Mouse (Mus musculus) stomach, embryonic 14.5 days (tissue): ENCODE data around the gene Ttc29. TPM values are rescaled to one million over a fixed set of nuclear protein-coding genes. Genes with fewer than 3 reads are reported as not detected.

Source experiments
- ATAC-seq: fragments of 200-750 bp; cut with Nextera tagmentation; 2 replicates; pipeline ENCODE4 v1.8.0; 2017; ENCODE audit warnings: low read depth, moderate TSS enrichment; ENCODE audit not compliant: insufficient number of reproducible peaks, insufficient read depth, low FRiP score
- H3K27ac ChIP-seq: fragments of 300-500 bp; sonication (generic); 2 replicates; pipeline ENCODE4 v1.5.1; 2014; ENCODE audit warnings: mild to moderate bottlenecking, low read length, moderate library complexity, mixed read lengths
- H3K27me3 ChIP-seq: fragments of 300-500 bp; sonication (generic); 2 replicates; pipeline ENCODE4 v1.6.1; 2014; ENCODE audit warnings: low read length, control low read depth, mixed read lengths; ENCODE audit not compliant: control insufficient read depth, insufficient read depth
- H3K36me3 ChIP-seq: fragments of 300-500 bp; sonication (generic); 2 replicates; pipeline ENCODE4 v1.6.1; 2014; ENCODE audit warnings: mild to moderate bottlenecking, control low read depth, low read length, moderate library complexity, mixed read lengths; ENCODE audit not compliant: control insufficient read depth, insufficient read depth
- H3K4me1 ChIP-seq: fragments of 300-500 bp; sonication (generic); 2 replicates; pipeline ENCODE4 v1.6.1; 2014; ENCODE audit warnings: low read length, control low read depth, mixed read lengths; ENCODE audit not compliant: control insufficient read depth, insufficient read depth
- H3K4me2 ChIP-seq: fragments of 300-500 bp; sonication (generic); replicated peaks from 2 replicates; pipeline ENCODE4 v1.6.1; 2014; ENCODE audit warnings: low read depth, low read length, control low read depth
- H3K4me3 ChIP-seq: fragments of 300-500 bp; sonication (generic); 2 replicates; pipeline ENCODE4 v1.5.1; 2014; ENCODE audit warnings: low read depth, low read length, control low read depth
- H3K9ac ChIP-seq: fragments of 300-500 bp; sonication (generic); replicated peaks from 2 replicates; pipeline ENCODE4 v1.6.1; 2014; ENCODE audit warnings: low read depth, mild to moderate bottlenecking, control low read depth, low read length, moderate library complexity, mixed read lengths
- H3K9me3 ChIP-seq: fragments of 300-500 bp; sonication (generic); 2 replicates; pipeline ENCODE4 v1.6.1; 2016; ENCODE audit warnings: low read depth, low read length, control low read depth; ENCODE audit not compliant: control insufficient read depth
- WGBS: fragments of 180-500 bp; shearing (Covaris S2); extraction: QIAGEN DNeasy Blood & Tissue Kit; methylation state at CpG from one replicate; pipeline ENCODE4 v1.1.7; 2014; 5-methylcytosine and 5-hydroxymethylcytosine counted together
- polyA plus RNA-seq: library from polyadenylated mRNA; unstranded; fragments of >200 nt; fragmentation: Nextera tagmentation; extraction: Ambion mirVana; gene quantifications from 2 replicates; pipeline ENCODE4 v1.2.1, GENCODE M21; 2014

Ttc29 gene
- polyA plus RNA-seq, 1 experiment from 2014 or later, result not detected

GRCm38 (mm10) chr8:78323391-78323790 is 110.3 kb downstream of the Ttc29 start:
- ATAC-seq, result no peak
- no peaks in the 10 kb centered on the region for H3K36me3 ChIP-seq
- H3K27ac ChIP-seq, result no peak overlapping the region
- WGBS, result 92% methylated on average over 3 of the region's 3 CpGs
- no peak overlapping the region for H3K4me2 ChIP-seq
- H3K9me3 ChIP-seq, result no peaks in the 10 kb centered on the region
- no peaks in the 10 kb centered on the region for H3K4me1 ChIP-seq
- H3K4me3 ChIP-seq, result no peak overlapping the region
- H3K9ac ChIP-seq, result no peak overlapping the region
- H3K27me3 ChIP-seq, result no peaks in the 10 kb centered on the region

GRCm38 (mm10) chr8:78340689-78341529 is 127.8 kb downstream of the Ttc29 start:
- Histone ChIP-seq H3K27me3 (no peaks in the 10 kb centered on the region), H3K4me2 (no peak overlapping the region), H3K9ac (no peak overlapping the region), H3K36me3 (no peaks in the 10 kb centered on the region), H3K9me3 (no peaks in the 10 kb centered on the region), H3K27ac (no peak overlapping the region), H3K4me3 (no peak overlapping the region), H3K4me1 (no peaks in the 10 kb centered on the region)
- 78% methylated on average over 11 of the region's 11 CpGs for whole genome bisulfite sequencing
- ATAC-seq, result no peak

GRCm38 (mm10) chr8:78342151-78342550 is 129.1 kb downstream of the Ttc29 start:
- Histone ChIP-seq H3K27me3 (no peaks in the 10 kb centered on the region), H3K9me3 (no peaks in the 10 kb centered on the region), H3K4me3 (no peak overlapping the region), H3K27ac (no peak overlapping the region), H3K9ac (no peak overlapping the region), H3K4me1 (no peaks in the 10 kb centered on the region), H3K4me2 (no peak overlapping the region), H3K36me3 (no peaks in the 10 kb centered on the region)
- 80% methylated on average over 4 of the region's 4 CpGs for WGBS
- ATAC-seq, result no peak

- ATAC-seq, result no peak
- H3K9me3 ChIP-seq, result no peaks in the 10 kb centered on the region
- 45% methylated on average over 2 of the region's 2 CpGs for WGBS
- no peaks in the 10 kb centered on the region for H3K27me3 ChIP-seq
- no peak overlapping the region for H3K4me2 ChIP-seq
- no peak overlapping the region for H3K27ac ChIP-seq
- H3K36me3 ChIP-seq, result no peaks in the 10 kb centered on the region
- H3K4me1 ChIP-seq, result no peaks in the 10 kb centered on the region
- H3K4me3 ChIP-seq, result no peak overlapping the region
- H3K9ac ChIP-seq, result no peak overlapping the region
Measured at GRCm38 (mm10) chr8:78344006-78344405, 130.9 kb downstream of the Ttc29 start.

GRCm38 (mm10) chr8:78345705-78346104 is 132.6 kb downstream of the Ttc29 start:
- H3K4me1 ChIP-seq, result no peaks in the 10 kb centered on the region
- H3K27me3 ChIP-seq, result no peaks in the 10 kb centered on the region
- no peaks in the 10 kb centered on the region for H3K36me3 ChIP-seq
- H3K9ac ChIP-seq, result no peak overlapping the region
- WGBS, result 42% methylated on average over 7 of the region's 7 CpGs
- no peaks in the 10 kb centered on the region for H3K9me3 ChIP-seq
- no peak overlapping the region for H3K4me2 ChIP-seq
- no peak for ATAC-seq
- no peak overlapping the region for H3K27ac ChIP-seq
- no peak overlapping the region for H3K4me3 ChIP-seq

- Histone ChIP-seq H3K27ac (no peak overlapping the region), H3K4me1 (no peaks in the 10 kb centered on the region), H3K9ac (no peak overlapping the region), H3K4me2 (no peak overlapping the region), H3K27me3 (no peaks in the 10 kb centered on the region), H3K36me3 (no peaks in the 10 kb centered on the region), H3K9me3 (no peaks in the 10 kb centered on the region), H3K4me3 (no peak overlapping the region)
- 31% methylated on average over 11 of the region's 11 CpGs for WGBS
- ATAC-seq, result no peak
Measured at GRCm38 (mm10) chr8:78346131-78346621, 133.1 kb downstream of the Ttc29 start.

GRCm38 (mm10) chr8:78353902-78354301 is 140.8 kb downstream of the Ttc29 start:
- no peak overlapping the region for H3K4me3 ChIP-seq
- no peaks in the 10 kb centered on the region for H3K27me3 ChIP-seq
- no peak; the same call in 1 of the 2 replicates for ATAC-seq
- H3K4me2 ChIP-seq, result no peak overlapping the region
- H3K9ac ChIP-seq, result no peak overlapping the region
- no peaks in the 10 kb centered on the region for H3K4me1 ChIP-seq
- no peaks in the 10 kb centered on the region for H3K36me3 ChIP-seq
- no peak overlapping the region for H3K27ac ChIP-seq
- no peaks in the 10 kb centered on the region for H3K9me3 ChIP-seq
- 52% methylated on average over 5 of the region's 5 CpGs for WGBS

- ATAC-seq, result no peak
- Histone ChIP-seq H3K4me2 (no peak overlapping the region), H3K4me3 (no peak overlapping the region), H3K9me3 (no peaks in the 10 kb centered on the region), H3K4me1 (no peaks in the 10 kb centered on the region), H3K27me3 (no peaks in the 10 kb centered on the region), H3K27ac (no peak overlapping the region), H3K9ac (no peak overlapping the region), H3K36me3 (no peaks in the 10 kb centered on the region)
- WGBS, result 85% methylated on average over 5 of the region's 5 CpGs
Measured at GRCm38 (mm10) chr8:78354801-78355200, 141.7 kb downstream of the Ttc29 start.
